Mouse (Mus musculus) stomach, postnatal 0 days (tissue): Measurements from ENCODE around the gene Prex1.

Experiments
- CTCF ChIP-seq: IDR thresholded peaks from 2 replicates; pipeline ENCODE4 v1.5.1; 2016; ENCODE audit warnings: antibody characterized with exemption, low read depth, mild to moderate bottlenecking, moderate library complexity
- EP300 ChIP-seq: optimal IDR thresholded peaks from 2 replicates; pipeline ENCODE3; 2016; ENCODE audit warnings: antibody characterized with exemption

GRCm38 (mm10) chr2:166535519-166535918 is 178.1 kb downstream of the Prex1 start:
- TF ChIP-seq EP300: no peak
- TF ChIP-seq CTCF: no peak
